Mouse (Mus musculus) MEL (cell line): Measurements from ENCODE around the gene Slc5a10.

Experiments
- POLR2A ChIP-seq, 2 experiments: IDR thresholded peaks; 2 replicates each; pipeline ENCODE4 v1.6.1; 2011 to 2012; ENCODE audit warnings: low read length in 2 of 2, mild to moderate bottlenecking in 2 of 2, control low read depth in 1 of 2, improper control_type of control experiment in 1 of 2, low read depth in 1 of 2, moderate library complexity in 1 of 2; ENCODE audit not compliant: control insufficient read depth in 1 of 2, insufficient read depth in 1 of 2, poor library complexity in 1 of 2
- ZNF384 ChIP-seq: IDR thresholded peaks from 2 replicates; pipeline ENCODE4 v1.6.1; 2012; ENCODE audit warnings: low read depth, mild to moderate bottlenecking, inconsistent platforms, low read length, improper control_type of control experiment

GRCm38 (mm10) chr11:61740500-61740899 lies 19.9 kb upstream of the Slc5a10 start:
- TF ChIP-seq POLR2A (IDR thresholded peaks at IDR 0.05; ENCODE audit: control insufficient read depth in 1 of 2, insufficient read depth in 1 of 2, low read depth in 1 of 2, low read length in 2 of 2, poor library complexity in 1 of 2) (no peak), ZNF384 (no peak)
